Mouse (Mus musculus) spleen, postnatal 14 days (tissue): ENCODE data around the gene Zfp512.
"Not testable (repeated sequence)": the region's sequence is repeated elsewhere in the genome, so short reads cannot be mapped to it uniquely, and the experiment has no call there.

Experiments
- DNase-seq, 2 experiments: peaks; one replicate each; pipeline ENCODE4 v3.0.0; 2021 to 2022; ENCODE audit warnings: low spot score in 2 of 2

The Zfp512 gene

DNA sequence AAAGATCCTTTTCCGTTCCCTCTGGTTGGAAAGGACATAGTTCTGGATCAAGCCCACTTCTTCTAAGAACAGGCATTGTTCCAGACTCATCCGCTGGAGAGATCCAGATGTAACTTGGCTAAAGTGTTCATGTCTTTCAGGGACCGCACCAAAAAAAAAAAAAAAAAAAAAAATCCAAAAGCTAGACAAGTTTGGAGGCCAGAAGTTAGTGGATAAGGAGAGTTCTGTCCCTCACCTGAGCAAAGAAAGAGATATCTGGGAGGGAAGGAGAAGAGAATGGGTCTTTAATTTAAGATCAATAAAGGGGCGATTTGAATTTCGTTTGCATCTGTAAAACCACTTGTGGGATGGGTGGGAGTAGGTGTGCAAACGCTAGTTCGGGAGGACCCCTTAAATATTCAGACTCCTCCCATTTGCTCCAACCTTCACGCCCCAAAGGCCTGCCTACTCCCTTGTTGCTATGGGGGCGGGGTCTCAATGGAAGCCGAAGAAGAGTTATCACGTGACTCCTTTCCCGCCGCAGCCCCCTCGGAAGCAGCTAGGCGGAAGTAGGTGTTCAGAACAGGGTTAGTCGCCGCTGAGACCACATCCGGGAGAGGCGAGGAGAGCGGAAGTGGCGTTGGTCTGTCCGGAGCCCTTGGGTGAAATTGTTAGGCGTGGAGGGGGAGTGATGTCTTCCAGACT is at the start of gene Zfp512:
Gene Zfp512 (plus strand): TSS at position 554 of the 684 bp plus-strand sequence.
- peak; percentile 74 to 80 for DNase-seq

GRCm38 (mm10) chr5:31434727-31435126 is 17.5 kb upstream of the Zfp512 start:
- DNase-seq, result not testable (repeated sequence)

DNA sequence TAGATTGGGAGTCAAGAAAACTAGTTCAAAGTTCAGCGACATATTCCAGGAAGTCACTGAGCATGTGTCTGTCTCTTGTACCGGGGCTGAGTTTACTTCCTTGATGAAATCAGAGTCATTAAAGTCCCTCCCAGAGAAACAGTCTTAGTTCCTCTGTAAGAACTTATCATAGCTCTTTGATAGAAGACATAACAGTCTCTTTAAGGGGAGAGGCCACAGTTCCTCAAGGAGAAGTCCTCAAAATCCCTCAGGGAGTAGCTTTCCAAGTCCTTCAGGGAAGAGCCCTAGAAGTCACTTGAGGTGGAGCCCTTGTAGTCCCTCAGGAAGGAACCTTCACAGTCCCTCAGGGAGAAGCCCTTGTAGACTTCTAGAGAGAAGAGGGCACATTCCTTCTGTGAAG is 895 bp upstream of the Zfp512 start:
- DNase-seq, result no peak

DNA sequence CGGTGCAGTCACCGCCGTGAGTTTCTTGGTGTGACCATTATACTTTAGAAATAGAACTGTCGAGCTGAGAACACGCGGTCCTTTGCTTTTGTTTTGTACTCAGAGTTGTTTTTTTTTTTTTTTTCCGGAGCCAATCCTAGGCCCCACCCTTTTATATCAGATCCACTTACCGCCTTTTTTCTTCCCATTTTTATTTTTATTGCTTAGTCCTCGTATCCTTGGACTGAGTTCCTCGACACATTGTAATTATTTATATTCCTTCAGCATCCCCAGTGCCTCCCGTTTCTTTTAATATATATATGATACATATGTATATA is 289 bp downstream of the Zfp512 start:
- DNase-seq, result no peak

DNA sequence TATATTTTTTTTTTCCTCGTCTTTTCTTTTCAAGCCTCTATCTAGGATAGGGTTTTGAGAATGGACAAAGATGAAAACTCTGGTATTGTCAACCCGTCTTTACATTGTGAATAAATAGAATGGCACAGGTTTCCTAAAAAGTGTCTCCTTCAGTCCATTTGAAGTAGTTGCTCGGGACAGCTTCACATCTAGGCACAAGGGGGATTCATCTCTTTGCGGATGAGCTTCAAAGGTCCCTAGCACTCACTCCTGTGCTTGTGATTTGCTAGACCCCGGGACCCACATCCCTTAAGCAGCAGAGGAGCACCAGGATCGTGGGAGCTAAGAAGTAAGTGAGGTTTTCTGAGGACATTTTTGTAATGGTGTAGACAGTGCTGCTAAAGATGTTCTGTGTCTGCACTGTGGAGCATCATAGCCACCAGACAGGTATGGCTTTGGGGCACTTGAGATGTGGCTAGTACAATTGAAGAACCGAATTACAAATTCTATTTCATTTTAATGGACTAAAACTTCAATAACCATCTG is 717 bp downstream of the Zfp512 start:
- DNase-seq, result no peak

DNA sequence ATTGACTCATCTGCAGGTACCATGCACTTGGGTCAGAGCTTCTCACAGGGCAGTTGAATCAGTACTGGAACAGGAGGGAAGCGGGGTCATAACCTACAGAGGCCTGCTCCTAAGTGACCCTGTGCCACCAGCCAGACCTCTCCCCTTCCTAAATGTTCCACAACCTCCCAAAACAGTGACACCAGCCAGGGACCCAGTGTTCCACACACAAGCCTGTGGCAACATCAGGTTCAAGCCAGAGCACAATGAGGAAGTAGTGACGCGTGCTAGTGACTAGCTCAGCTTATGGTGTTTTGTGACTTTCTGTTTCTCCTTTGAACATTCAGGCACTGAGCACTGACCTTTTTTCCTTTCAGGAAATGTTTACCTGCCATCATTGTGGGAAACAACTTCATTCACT is 15.6 kb downstream of the Zfp512 start:
- no peak for DNase-seq

DNA sequence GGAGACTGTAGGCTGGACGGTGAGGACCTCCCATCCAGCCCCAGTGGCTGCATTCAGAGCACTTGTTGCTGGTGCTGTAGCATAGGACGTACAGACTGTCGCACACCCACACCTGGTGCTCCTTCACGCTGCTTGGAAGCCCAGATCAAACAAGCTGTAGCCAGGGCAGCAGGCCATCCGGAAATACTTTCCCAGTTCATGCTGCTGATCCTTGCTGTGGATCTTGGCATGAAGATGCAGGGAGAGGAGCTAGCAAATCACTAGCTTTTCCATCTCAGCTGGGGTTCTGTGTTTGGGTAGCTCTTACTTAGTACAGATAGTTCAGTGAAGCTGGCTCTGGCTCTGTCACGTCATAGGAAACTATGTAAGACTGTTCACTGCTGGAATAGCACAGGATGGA is 17.5 kb downstream of the Zfp512 start:
- no peak for DNase-seq

DNA sequence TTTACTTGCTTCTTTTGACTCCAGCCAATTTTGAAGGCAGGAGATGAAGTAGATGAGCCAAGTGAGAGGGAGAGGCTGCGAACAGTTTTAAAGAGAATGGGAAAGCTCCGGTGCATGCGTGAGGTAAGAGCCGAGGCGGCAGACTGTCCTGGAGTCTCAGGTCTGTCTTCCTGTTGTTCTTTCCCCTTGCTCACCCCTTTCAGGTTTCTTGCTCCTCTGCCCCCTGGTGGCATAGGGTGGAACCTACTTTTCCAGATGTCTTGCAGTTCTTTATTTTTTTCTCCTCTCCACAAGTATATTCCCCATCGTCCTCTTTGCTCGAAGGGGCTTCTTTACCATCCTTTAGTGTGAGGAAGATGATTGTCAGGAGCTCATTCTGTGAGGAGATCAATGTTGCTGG is 18.1 kb downstream of the Zfp512 start:
- peak in 1 of 2 experiments; percentile 54 for DNase-seq

DNA sequence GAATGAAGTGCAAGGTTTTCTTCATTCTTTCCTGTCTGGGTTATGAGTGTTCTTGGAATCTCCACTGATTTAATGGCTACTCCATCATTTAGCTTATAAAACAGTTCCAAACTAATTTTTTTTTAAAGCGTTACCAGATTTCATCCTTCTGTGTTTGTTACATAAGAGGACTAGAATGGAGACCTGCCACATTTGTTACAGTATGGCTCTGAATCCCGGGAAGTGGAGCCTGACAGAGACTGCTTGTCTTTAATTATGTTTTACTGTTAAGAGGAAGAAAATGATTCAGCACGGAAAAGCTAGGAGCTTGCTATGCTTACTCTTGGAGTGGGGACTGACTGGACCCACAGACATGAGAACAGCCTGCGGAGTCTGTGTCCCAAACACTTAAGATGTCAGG is 28.3 kb downstream of the Zfp512 start:
- DNase-seq, result no peak

GRCm38 (mm10) chr5:31485440-31485839 is 33.2 kb downstream of the Zfp512 start, which contains the start of gene 4930548H24Rik:
TSS of gene 4930548H24Rik (plus strand) at chr5:31485740.
- DNase-seq, result no peak

DNA sequence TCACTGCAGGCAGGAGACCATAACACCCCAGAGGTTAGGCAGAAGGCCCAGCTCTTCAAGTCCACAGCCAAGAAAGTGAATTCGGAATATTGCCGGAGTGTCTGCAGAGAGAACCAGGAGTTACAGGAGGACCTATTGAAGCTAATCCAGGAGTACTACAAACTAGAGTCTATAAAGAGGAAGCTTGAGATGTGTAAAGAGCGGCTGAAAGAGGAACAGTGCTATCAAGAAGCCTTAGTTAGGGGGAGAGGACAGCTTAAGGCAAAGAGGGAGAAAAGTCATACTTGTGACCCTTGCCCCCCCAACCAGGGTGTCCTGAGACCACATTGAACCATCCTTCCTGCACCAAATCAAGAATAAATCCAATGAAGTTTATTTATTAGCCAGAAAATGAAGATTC is 35.7 kb downstream of the Zfp512 start:
- no peak for DNase-seq

DNA sequence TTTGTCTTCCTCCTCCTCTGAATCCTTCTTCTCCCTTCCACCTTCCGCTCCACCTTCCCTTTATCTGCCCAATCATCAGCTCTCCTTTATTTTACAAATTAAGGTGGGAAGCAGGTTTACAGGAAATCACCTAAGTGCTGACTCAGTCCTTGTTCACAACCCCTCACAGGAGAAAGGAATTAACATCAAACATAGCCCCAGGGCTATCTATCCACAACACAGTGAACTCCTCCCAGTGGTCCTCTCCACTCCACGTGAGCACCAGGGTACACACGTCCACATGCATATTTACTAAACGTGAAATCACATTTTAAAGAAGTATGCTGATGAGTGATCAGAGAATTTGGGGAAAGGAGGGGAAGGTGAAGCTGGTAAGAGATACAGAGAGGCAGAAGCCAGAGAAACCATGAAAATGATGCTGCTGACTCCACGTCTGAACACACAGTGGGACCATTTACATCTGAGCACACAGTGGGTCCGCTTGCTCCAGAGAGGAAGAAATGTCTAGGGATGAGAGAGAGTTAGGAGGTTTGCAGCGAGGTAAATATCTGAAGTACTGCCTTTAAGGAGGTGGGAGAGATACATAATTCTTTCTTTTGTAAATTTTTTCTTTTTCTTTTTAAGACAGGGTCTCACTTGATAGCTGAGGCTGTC is 37.0 kb downstream of the Zfp512 start:
- DNase-seq, result no peak

GRCm38 (mm10) chr5:31492031-31492430 is 39.8 kb downstream of the Zfp512 start:
- DNase-seq, result no peak

- peak; percentile 69 to 81 for DNase-seq
Measured at GRCm38 (mm10) chr5:31494513-31495297, 42.5 kb downstream of the Zfp512 start, which contains the start of gene Gpn1. TSS of gene Gpn1 (plus strand) at chr5:31494741.

- no peak for DNase-seq
Measured at GRCm38 (mm10) chr5:31504843-31505242, 52.6 kb downstream of the Zfp512 start.

- DNase-seq, result no peak
Measured at GRCm38 (mm10) chr5:31512481-31512880, 60.2 kb downstream of the Zfp512 start.

DNA sequence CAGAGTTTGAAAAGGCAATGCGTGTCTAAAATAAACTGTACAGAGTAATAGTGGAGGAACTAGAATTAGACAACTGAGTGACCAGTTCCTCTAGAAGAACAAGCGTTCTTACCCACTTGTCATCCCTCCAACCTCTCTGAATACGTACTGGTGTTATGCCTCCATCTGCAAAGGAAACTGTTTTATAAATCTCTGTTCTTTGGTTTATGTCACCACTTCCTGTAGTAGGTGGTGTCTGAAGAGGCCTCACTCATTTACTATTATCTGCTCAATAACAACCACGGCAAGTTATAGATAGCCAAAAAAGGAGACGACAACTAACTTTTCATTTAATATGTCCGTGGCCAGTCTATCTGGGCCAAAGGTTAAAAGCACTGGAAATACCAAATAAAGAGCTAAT is 68.3 kb downstream of the Zfp512 start:
- no peak for DNase-seq

DNA sequence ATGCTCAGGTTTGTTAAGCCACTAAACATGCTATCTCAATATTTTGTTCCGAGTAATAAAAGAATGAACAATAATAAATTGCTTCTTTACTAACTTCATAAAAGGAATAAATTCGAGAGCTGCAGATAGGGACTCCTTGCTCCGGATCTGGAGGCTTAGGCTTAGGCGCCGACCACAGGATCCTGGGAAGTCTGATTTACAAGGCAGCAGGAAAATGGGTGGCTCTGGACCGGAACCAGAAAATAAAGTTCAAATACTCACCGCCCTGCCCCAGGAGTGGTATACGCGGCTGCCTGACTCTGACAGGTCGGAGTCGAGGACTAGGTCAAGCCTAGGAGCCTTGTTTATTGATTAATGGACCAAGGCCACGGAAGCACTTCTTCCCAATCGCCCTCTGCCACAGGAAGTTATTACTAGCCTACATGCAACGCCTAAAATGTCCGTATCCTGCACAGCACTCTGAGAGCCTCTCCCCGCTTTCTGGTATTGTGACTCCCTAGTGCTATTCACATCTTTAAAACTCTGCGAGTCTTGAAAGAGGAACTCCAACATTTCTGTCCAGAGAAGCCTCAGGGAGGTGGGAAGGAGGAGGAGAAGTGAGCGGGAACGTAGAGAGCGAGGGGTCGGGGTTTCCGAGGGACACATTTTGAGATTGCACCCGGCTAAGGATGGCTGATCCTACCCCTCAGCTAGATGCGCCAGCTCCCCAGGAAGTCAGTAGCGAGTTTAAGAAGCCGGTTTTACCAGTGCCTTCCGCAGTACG is 74.3 kb downstream of the Zfp512 start, which contains the start of gene Slc4a1ap:
Gene Slc4a1ap (plus strand): TSS at position 642 of the 763 bp plus-strand sequence.
- DNase-seq, result peak; percentile 63 to 75

DNA sequence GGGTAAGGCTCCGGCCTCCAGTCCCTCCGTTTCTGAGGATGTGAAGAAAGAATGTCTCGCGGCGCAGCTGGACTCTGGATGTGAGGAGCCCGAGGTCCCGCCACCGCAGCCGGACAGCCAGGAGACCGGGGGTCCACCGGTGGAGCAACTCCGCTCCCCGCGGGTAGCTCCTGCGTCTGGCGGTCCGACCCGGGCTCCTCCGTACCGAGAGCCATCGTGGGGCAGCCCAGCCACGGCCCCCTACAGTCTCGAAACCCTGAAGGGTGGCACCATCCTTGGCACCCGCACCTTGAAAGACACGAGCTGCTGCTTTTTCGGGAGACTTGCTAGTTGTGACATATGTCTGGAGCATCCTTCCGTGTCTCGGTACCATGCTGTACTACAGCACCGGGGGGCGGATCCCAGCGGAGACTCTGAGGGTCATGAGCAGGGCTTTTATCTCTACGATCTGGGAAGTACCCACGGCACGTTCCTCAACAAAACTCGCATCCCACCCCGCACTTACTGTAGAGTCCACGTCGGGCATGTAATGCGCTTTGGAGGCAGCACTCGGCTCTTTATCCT is 75.0 kb downstream of the Zfp512 start:
- DNase-seq, result no peak

- not testable (repeated sequence) for DNase-seq
Measured at GRCm38 (mm10) chr5:31527707-31528106, 75.5 kb downstream of the Zfp512 start, which contains the start of gene Supt7l. TSS of gene Supt7l (minus strand) at chr5:31527807.

GRCm38 (mm10) chr5:31528560-31528959 is 76.3 kb downstream of the Zfp512 start:
- no peak for DNase-seq
